Mouse (Mus musculus): ENCODE data around the gene Zfp882. TPM values are rescaled to one million over a fixed set of nuclear protein-coding genes. Genes with fewer than 3 reads are reported as not detected.
"Not testable (repeated sequence)": the region's sequence is repeated elsewhere in the genome, so short reads cannot be mapped to it uniquely, and the experiment has no call there.

The Zfp882 gene
- polyA plus RNA-seq, 1 experiment from 2014 or later, result 0.82 TPM

GRCm38 (mm10) chr8:71925791-71926190 is 17.4 kb downstream of the Zfp882 start:
- Histone ChIP-seq H3K4me1 (replicated peaks) (peaks cover 29% of the 10 kb centered on the region), H3K4me3 (replicated peaks) (no peak overlapping the region), H3K27me3 (0 out of 2 replicates have a peak, but pooled peaks cover 3% of the 10 kb centered on the region), H3K4me2 (no peak overlapping the region), H3K9me3 (replicated peaks) (no peaks in the 10 kb centered on the region), H3K27ac (no peak overlapping the region), H3K36me3 (peaks cover 33% of the 10 kb centered on the region), H3K9ac (no peak overlapping the region)
- 91% methylated on average over 5 of the region's 5 CpGs for WGBS (ENCODE audit: insufficient replicate concordance)
- DNase-seq (no peak), ATAC-seq (ENCODE audit: low read depth) (no peak)

GRCm38 (mm10) chr8:71926551-71926950 is 18.1 kb downstream of the Zfp882 start:
- Histone ChIP-seq H3K36me3 (peaks cover 41% of the 10 kb centered on the region), H3K9me3 (replicated peaks) (no peaks in the 10 kb centered on the region), H3K27me3 (no peaks in the 10 kb centered on the region), H3K27ac (no peak overlapping the region), H3K4me3 (replicated peaks) (no peak overlapping the region), H3K4me1 (replicated peaks) (peaks cover 29% of the 10 kb centered on the region), H3K4me2 (no peak overlapping the region), H3K9ac (no peak overlapping the region)
- ATAC-seq (ENCODE audit: low read depth) (no peak), DNase-seq (no peak)
- WGBS (ENCODE audit: insufficient replicate concordance), result 95% methylated on average over 3 of the region's 3 CpGs

GRCm38 (mm10) chr8:71927779-71928178 is 19.4 kb downstream of the Zfp882 start:
- Histone ChIP-seq H3K36me3 (peaks cover 45% of the 10 kb centered on the region), H3K9me3 (replicated peaks) (no peaks in the 10 kb centered on the region), H3K4me2 (no peak overlapping the region), H3K27ac (no peak overlapping the region), H3K4me1 (replicated peaks) (peaks cover 27% of the 10 kb centered on the region), H3K27me3 (no peaks in the 10 kb centered on the region), H3K9ac (no peak overlapping the region), H3K4me3 (replicated peaks) (no peak overlapping the region)
- ATAC-seq (ENCODE audit: low read depth) (no peak), DNase-seq (no peak)

GRCm38 (mm10) chr8:71938037-71938436 is 29.6 kb downstream of the Zfp882 start:
- H3K27ac ChIP-seq; H3K9me3 ChIP-seq (replicated peaks); H3K4me1 ChIP-seq (replicated peaks); H3K4me3 ChIP-seq (replicated peaks); ATAC-seq (ENCODE audit: low read depth); DNase-seq; H3K4me2 ChIP-seq; H3K27me3 ChIP-seq; H3K9ac ChIP-seq; H3K36me3 ChIP-seq: not testable (repeated sequence)
- WGBS (ENCODE audit: insufficient replicate concordance), result 59% methylated on average over 2 of the region's 2 CpGs

GRCm38 (mm10) chr8:71940293-71941208 is 32.1 kb downstream of the Zfp882 start:
- Histone ChIP-seq H3K9me3 (replicated peaks) (no peaks in the 10 kb centered on the region), H3K4me1 (replicated peaks) (peaks cover 9% of the 10 kb centered on the region), H3K4me3 (replicated peaks) (no peak overlapping the region), H3K4me2 (no peak overlapping the region), H3K27me3 (peaks cover 2% of the 10 kb centered on the region), H3K36me3 (no peaks in the 10 kb centered on the region), H3K27ac (no peak overlapping the region), H3K9ac (no peak overlapping the region)
- ATAC-seq (ENCODE audit: low read depth), result peak; percentile 87
- 40% methylated on average over 2 of the region's 2 CpGs for WGBS (ENCODE audit: insufficient replicate concordance)
- DNase-seq, result peak; percentile 57

GRCm38 (mm10) chr8:71941776-71942175 is 33.4 kb downstream of the Zfp882 start:
- ATAC-seq (ENCODE audit: low read depth) (no peak), DNase-seq (no peak)
- peaks cover 9% of the 10 kb centered on the region for H3K4me1 ChIP-seq (replicated peaks)
- WGBS (ENCODE audit: insufficient replicate concordance), result 63% methylated on average over 1 of the region's 1 CpGs
- H3K36me3 ChIP-seq, result no peaks in the 10 kb centered on the region
- H3K9me3 ChIP-seq (replicated peaks), result no peaks in the 10 kb centered on the region
- no peak overlapping the region for H3K4me3 ChIP-seq (replicated peaks)
- no peak overlapping the region for H3K27ac ChIP-seq
- peaks cover 4% of the 10 kb centered on the region for H3K27me3 ChIP-seq
- H3K9ac ChIP-seq, result no peak overlapping the region
- H3K4me2 ChIP-seq, result no peak overlapping the region

- DNase-seq, result no peak
- no peak for ATAC-seq (ENCODE audit: low read depth)
- no peaks in the 10 kb centered on the region for H3K9me3 ChIP-seq (replicated peaks)
- no peak overlapping the region for H3K27ac ChIP-seq
- H3K4me3 ChIP-seq (replicated peaks), result no peak overlapping the region
- no peak overlapping the region for H3K9ac ChIP-seq
- no peak overlapping the region for H3K4me2 ChIP-seq
- H3K36me3 ChIP-seq, result peaks cover 6% of the 10 kb centered on the region; the same call in 1 of the 2 replicates
- WGBS (ENCODE audit: insufficient replicate concordance), result 74% methylated on average over 5 of the region's 5 CpGs
- H3K27me3 ChIP-seq, result peaks cover 7% of the 10 kb centered on the region
- peaks cover 24% of the 10 kb centered on the region for H3K4me1 ChIP-seq (replicated peaks)
Measured at GRCm38 (mm10) chr8:71948624-71949023, 40.2 kb downstream of the Zfp882 start.

- WGBS (ENCODE audit: insufficient replicate concordance), result 3% methylated on average over 34 of the region's 34 CpGs
- H3K27me3 ChIP-seq, result peaks cover 4% of the 10 kb centered on the region
Measured at GRCm38 (mm10) chr8:71950482-71951221, 42.2 kb downstream of the Zfp882 start, which contains the start of gene Zfp961. Gene Zfp961 (plus strand): TSS chr8:71951038.

GRCm38 (mm10) chr8:71951436-71952161 is 43.2 kb downstream of the Zfp882 start:
- WGBS (ENCODE audit: insufficient replicate concordance), result 21% methylated on average over 14 of the region's 14 CpGs
- Histone ChIP-seq H3K27me3 (0 out of 2 replicates have a peak, but pooled peaks cover 3% of the 10 kb centered on the region), H3K4me1 (replicated peaks) (peaks cover 24% of the 10 kb centered on the region), H3K27ac (0 out of 2 replicates have a peak overlapping the region, but pooled peaks have one; percentile 1), H3K4me2 (peak overlapping the region; percentile 79), H3K9ac (peak overlapping the region; percentile 84), H3K4me3 (replicated peaks) (peak overlapping the region; percentile 72), H3K9me3 (replicated peaks) (no peaks in the 10 kb centered on the region), H3K36me3 (peaks cover 20% of the 10 kb centered on the region)
- peak; percentile 1 for DNase-seq
- ATAC-seq (ENCODE audit: low read depth), result no peak

More at GRCm38 (mm10) chr8:71950482-71951221, 42.2 kb downstream of the Zfp882 start, which contains the start of gene Zfp961:
- peak within 1 kb of the TSS; percentile 72 for H3K4me3 ChIP-seq (replicated peaks)
- peaks cover 20% of the 10 kb centered on the region for H3K36me3 ChIP-seq
- H3K9ac ChIP-seq, result peak within 1 kb of the TSS; percentile 84
- DNase-seq, result peak; percentile 95
- ATAC-seq (ENCODE audit: low read depth), result peak; percentile 99
- no peaks in the 10 kb centered on the region for H3K9me3 ChIP-seq (replicated peaks)
- peak within 1 kb of the TSS; percentile 67 for H3K27ac ChIP-seq
- H3K4me1 ChIP-seq (replicated peaks), result peaks cover 24% of the 10 kb centered on the region
- peak within 1 kb of the TSS; percentile 79 for H3K4me2 ChIP-seq

- 83% methylated on average over 1 of the region's 1 CpGs for WGBS (ENCODE audit: insufficient replicate concordance)
- peak overlapping the region; percentile 84; the same call in 1 of the 2 replicates for H3K9ac ChIP-seq
- no peaks in the 10 kb centered on the region for H3K9me3 ChIP-seq (replicated peaks)
- peak overlapping the region; percentile 79 for H3K4me2 ChIP-seq
- 0 out of 2 replicates have a peak overlapping the region, but pooled peaks have one; percentile 72 for H3K4me3 ChIP-seq (replicated peaks)
- peaks cover 20% of the 10 kb centered on the region for H3K36me3 ChIP-seq
- no peak for DNase-seq
- H3K4me1 ChIP-seq (replicated peaks), result peaks cover 24% of the 10 kb centered on the region
- ATAC-seq (ENCODE audit: low read depth), result no peak
- no peak overlapping the region for H3K27ac ChIP-seq
- H3K27me3 ChIP-seq, result 0 out of 2 replicates have a peak, but pooled peaks cover 3% of the 10 kb centered on the region
Measured at GRCm38 (mm10) chr8:71952489-71952888, 44.1 kb downstream of the Zfp882 start.

All from liver, embryonic 13.5 days (tissue).